Mouse (Mus musculus) brain, embryonic 14.5 days (tissue): ENCODE measurements at regions not wholly inside any gene's neighbourhood (a gene's known extent, or its start where the extent isn't known, plus 50 kb on each side); places are given as distances from the start of the nearest gene placed in this dataset.

Source experiments
- CTCF ChIP-seq: fragments of 200-500 bp; IDR thresholded peaks from 2 replicates; pipeline ENCODE4 v1.5.1; 2012; ENCODE audit warnings: inconsistent platforms, mild to moderate bottlenecking, moderate library complexity, borderline replicate concordance; ENCODE audit not compliant: insufficient read depth, insufficient read length; ENCODE audit errors: extremely low read depth
- POLR2A ChIP-seq: fragments of 200-500 bp; IDR thresholded peaks from 2 replicates; pipeline ENCODE4 v1.6.1; 2012; ENCODE audit warnings: mild to moderate bottlenecking, inconsistent platforms, borderline replicate concordance; ENCODE audit not compliant: poor library complexity, insufficient read depth, insufficient read length, severe bottlenecking; ENCODE audit errors: extremely low read depth

GRCm38 (mm10) chr1:28144824-28145223 is 635.2 kb downstream of the Gm597 start:
- TF ChIP-seq CTCF, result no peak
- no peak for TF ChIP-seq POLR2A
